Mouse (Mus musculus): ENCODE results near the gene Tbxas1. TPM values are rescaled to one million over a fixed set of nuclear protein-coding genes. Genes with fewer than 3 reads are reported as not detected.

The Tbxas1 gene
- total RNA-seq, 2 experiments from 2014 or later, result 0.72 to 1.2 TPM

DNA sequence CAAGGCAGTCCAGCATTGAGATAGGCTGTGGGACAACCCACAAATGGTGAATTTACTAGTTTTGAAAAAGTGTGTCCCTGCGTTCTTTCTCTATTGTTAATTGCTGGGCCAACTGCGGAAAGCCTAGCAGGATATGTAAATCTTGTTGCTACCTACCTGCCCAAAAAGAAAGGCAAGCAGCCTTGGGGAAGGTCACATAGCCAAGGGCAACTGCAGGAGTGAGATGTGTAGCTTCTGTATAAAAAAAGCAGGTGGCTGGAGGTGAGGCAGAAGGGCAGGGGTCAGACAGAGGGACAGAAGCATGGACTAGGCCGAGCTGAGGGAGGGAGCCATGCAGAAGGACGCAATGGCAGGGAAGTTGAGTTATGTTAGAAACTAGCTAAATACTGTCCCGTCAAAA is 257.4 kb downstream of the Tbxas1 start:
- no peak for DNase-seq

Other genes starting within 250 kb of the Tbxas1 start
- under 1 TPM; 0.54 to 0.91 TPM for gene Klrg2, start 238.2 kb upstream of the Tbxas1 start, total RNA-seq (2021)
- gene Clec2l, start 212.3 kb upstream of the Tbxas1 start, total RNA-seq (2021), result 1 to 10 TPM; 4.8 to 4.9 TPM
- 10 to 100 TPM; 73.4 to 75.5 TPM for gene Hipk2, start 761 bp downstream of the Tbxas1 start, total RNA-seq (2021)
- gene Parp12, start 242.9 kb downstream of the Tbxas1 start, total RNA-seq (2021), result 10 to 100 TPM; 14.6 to 15.7 TPM

Data from heart, postnatal 4 days (tissue).